Mouse (Mus musculus): ENCODE measurements at regions not wholly inside any gene's neighbourhood (a gene's known extent, or its start where the extent isn't known, plus 50 kb on each side); places are given as distances from the start of the nearest gene placed in this dataset.

DNA sequence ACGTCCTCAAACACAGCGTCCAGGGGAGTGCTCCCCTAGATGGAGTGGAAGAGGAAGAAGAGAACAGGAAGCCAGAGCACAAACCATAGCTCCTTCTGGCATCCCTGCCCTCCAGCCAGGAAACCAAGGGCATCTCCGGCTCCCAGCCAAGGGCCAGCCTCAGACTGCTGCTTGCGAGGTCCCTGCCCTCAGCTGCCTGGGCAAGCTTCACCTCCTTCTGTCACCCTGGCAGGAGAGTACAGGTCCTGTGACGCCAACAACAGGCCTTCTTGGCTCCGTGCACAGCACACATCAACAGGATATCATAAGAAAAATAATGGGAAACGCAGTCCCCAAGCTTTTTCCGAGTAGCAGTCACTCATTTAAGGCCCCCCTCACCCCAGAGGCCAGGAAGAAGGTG is 212.9 kb upstream of the Mocs1 start:
- TF ChIP-seq TAL1 (IDR thresholded peaks at IDR 0.05; ENCODE audit: low read length) (no peak), GATA1 (IDR thresholded peaks at IDR 0.05; ENCODE audit: low read length) (no peak)
